Mouse (Mus musculus) effector memory CD4-positive, alpha-beta T cell, adult 5 months (primary cell): ENCODE results near the gene Dgcr6. TPM values are rescaled to one million over a fixed set of nuclear protein-coding genes. Genes with fewer than 3 reads are reported as not detected.

Experiments
- polyA plus RNA-seq: library from polyadenylated mRNA; unstranded; fragments of 100-300 nt; shearing (Covaris generic); gene quantifications from one replicate; pipeline ENCODE4 v1.2.1, GENCODE M21; 2017

Gene Dgcr6
- 8.4 TPM for polyA plus RNA-seq

DNA sequence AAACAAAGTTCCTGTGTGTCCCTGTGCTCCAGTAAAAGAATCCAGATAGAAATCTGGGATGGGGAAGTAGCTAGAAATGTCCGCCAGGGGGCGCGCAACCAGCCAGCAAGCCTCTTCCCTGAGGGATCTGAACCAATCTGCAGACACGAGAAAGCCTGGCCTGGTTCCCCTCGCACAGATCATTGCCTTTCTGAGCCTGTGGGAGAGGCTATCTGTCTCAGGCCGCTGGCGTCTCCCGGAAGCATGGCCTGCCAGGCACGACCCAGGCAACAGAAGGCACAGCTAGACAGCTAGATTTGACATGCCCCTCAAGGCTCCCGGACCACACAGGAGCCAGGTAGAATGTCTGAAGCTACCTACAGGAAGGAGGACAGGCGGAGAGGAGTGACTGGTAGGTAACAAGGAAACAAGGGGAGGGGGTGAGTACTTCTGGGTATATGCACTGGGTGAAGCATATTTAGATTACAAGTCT, at the start of gene Dgcr6:
Dgcr6 (plus strand) TSS at position 130 of the 472 bp plus-strand sequence.

Other genes with a start within 250 kb of the Dgcr6 start
- gene B830017H08Rik, start 219.7 kb upstream of the Dgcr6 start, polyA plus RNA-seq: not detected
- gene Car15, start 214.5 kb upstream of the Dgcr6 start, polyA plus RNA-seq: 1.2 TPM
- gene Gm20518, start 161.2 kb upstream of the Dgcr6 start, polyA plus RNA-seq: not detected
- gene Tssk1, start 158.6 kb upstream of the Dgcr6 start, polyA plus RNA-seq: not detected
- gene Dgcr2, start 154.3 kb upstream of the Dgcr6 start, polyA plus RNA-seq: 55.2 TPM
- not detected for gene Tssk2, start 154.2 kb upstream of the Dgcr6 start, polyA plus RNA-seq
- 59.2 TPM for gene Ess2, start 141.5 kb upstream of the Dgcr6 start, polyA plus RNA-seq
- gene Gsc2, start 137.8 kb upstream of the Dgcr6 start, polyA plus RNA-seq: not detected
- gene Slc25a1, start 124.6 kb upstream of the Dgcr6 start, polyA plus RNA-seq: 36.1 TPM
- not detected for gene Vpreb2, start 72.4 kb upstream of the Dgcr6 start, polyA plus RNA-seq
- gene Prodh, start 37.3 kb downstream of the Dgcr6 start, polyA plus RNA-seq: 0.40 TPM
- gene Rtn4r, start 74.8 kb downstream of the Dgcr6 start, polyA plus RNA-seq: not detected
- gene Ccdc188, start 165.0 kb downstream of the Dgcr6 start, polyA plus RNA-seq: not detected
- 8.7 TPM for gene Zdhhc8, start 182.3 kb downstream of the Dgcr6 start, polyA plus RNA-seq
- 94.7 TPM for gene Trmt2a, start 195.8 kb downstream of the Dgcr6 start, polyA plus RNA-seq
- 159 TPM for gene Ranbp1, start 195.9 kb downstream of the Dgcr6 start, polyA plus RNA-seq
- not detected for gene Gm49776, start 205.5 kb downstream of the Dgcr6 start, polyA plus RNA-seq
- gene Dgcr8, start 236.4 kb downstream of the Dgcr6 start, polyA plus RNA-seq: 11.0 TPM